Mouse (Mus musculus): Measurements from ENCODE around the gene Mpv17l2.

DNA sequence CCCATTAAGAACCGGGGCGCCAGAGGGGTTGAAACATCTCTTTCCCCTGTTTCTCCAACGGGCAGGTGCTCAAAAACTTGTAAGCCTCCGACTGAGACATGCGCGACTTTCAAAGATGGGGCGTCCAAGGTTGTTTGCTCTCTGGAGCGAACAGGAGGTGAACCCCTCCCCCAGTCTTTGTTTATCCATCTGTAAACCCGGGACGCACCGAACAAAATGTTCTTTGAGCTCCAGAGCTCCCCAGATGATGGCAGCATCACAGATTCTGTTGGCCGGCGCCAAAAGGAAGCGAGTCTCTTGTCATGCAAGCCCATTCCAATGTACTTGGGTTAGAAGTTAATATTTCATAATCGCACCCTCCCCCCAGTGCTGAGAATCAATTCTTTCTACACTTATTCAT, 37.5 kb upstream of the Mpv17l2 start:
- TF ChIP-seq POLR2A (IDR thresholded peaks at IDR 0.05; ENCODE audit: borderline replicate concordance, extremely low read depth, low read depth, low read length) = no peak
- no peak for TF ChIP-seq CTCF (IDR thresholded peaks at IDR 0.05; ENCODE audit: insufficient read depth, low read length)

Measured in lung, adult 2 months (tissue).